Mouse (Mus musculus): ENCODE measurements at regions not wholly inside any gene's neighbourhood (a gene's known extent, or its start where the extent isn't known, plus 50 kb on each side); places are given as distances from the start of the nearest gene placed in this dataset.

- no peak for DNase-seq
Observed at GRCm38 (mm10) chr9:101546213-101546832, 294.7 kb upstream of the Ppp2r3a start.

DNA sequence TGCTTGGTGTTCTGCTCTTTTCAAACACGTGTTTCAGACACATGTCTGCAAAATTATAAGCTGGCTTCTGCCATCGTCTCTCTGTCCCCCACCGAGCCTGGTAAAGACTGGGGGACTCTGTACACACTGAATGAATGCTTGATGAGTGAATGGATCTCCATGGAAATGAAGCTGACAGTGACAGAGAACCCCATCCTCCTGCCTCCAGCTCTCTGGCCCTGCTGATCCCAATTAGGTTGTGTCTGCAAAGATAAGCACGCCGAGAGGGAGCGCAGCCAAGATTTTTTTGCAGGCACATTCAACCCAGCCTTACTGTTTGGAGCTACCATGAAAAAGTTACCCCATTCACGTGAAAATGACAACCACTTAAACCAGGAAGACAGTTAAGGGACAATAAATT, 266.5 kb upstream of the Ppp2r3a start:
- DNase-seq, result no peak

GRCm38 (mm10) chr9:101510807-101511206, 259.2 kb upstream of the Ppp2r3a start:
- no peak for DNase-seq

DNA sequence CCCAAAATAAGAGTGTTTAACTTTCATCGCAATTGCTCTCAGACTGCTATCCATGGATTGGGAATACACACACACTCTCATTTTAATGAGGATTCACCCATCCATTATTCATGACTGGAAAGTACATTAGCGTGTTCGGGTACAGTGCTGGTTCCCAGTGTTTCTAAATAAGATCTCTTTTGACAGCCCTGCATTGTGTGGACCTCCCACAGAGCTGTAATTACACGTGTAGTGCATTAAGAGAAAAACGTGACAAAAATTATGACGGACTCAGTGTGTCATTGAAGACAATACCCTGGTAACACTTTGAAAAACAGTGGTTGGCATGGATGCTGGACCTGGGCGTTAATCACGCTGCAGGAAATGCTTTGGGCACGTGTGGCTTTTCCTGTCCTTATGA, 257.6 kb upstream of the Ppp2r3a start:
- DNase-seq, result no peak

DNA sequence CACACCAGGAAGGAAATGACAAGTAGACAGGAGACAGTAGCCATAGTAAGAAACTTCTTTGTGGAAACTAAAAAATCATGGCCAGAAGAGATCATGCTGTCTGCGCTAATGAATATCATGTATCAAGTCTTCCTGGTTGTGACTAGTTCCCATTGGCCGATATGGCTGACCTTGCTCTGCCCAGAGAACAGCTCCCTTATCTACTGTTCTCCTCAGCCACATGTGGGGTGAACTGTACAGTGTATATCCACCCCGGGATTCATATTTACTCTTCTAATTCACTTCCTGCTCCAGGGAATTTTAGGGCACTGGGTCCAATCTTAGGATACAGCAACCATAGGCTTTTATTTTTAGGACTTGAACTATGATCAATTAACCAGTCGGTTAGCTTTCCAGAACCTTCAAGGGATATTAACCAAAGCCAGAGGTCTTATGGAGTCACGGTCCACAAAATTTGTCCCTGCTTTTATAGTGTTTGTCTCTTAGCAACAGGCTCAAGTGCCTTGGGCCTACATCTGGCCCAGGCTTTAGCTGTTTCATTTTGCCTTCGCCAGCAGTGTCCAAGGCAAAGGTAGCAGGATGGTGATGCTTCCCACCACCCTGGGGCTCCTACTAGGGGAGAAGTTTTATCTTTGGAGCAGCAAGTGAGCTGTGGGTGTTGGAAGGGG, 255.6 kb upstream of the Ppp2r3a start:
- peak; percentile 11 for DNase-seq

DNA sequence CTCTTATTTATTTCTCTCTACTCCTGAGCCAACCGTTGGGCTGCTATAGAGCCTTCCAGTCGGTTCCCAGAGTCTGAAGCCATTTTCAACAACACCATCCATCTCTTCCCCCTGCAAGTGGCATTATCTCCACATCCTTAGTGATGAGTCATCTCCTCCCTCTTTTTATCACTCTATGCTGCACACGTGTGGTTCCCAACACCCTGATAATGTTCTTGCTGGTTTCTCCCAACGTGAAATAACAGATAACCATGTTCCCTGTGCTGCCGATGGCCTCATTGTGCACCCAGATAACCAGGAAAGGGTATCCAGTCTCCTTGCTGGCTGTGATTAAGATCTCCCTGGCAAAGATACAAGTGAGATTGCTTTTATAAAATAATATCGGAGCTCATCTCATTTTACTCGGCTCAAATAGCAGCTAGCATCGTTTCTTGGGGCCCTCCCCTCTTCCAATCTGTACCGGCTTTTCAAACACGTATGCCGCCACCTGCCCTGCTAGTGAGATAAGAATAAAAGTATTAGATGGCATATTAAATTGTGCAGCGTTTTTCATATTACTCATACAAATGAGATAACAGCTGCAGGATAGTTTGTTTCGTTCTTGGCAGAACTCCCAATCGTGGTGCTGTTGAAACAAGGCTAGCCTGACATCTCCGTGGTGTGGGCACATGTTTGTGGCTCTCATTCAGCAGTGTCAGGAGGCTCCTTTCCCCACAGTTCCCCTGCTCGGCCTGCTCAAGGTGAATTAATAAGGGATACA, 250.3 kb upstream of the Ppp2r3a start:
- no peak for DNase-seq

- no peak for DNase-seq
Observed at GRCm38 (mm10) chr9:101501036-101501435, 249.4 kb upstream of the Ppp2r3a start.

GRCm38 (mm10) chr9:101498721-101499120, 247.1 kb upstream of the Ppp2r3a start:
- peak; percentile 6 for DNase-seq

- DNase-seq, result no peak
Observed at GRCm38 (mm10) chr9:101495768-101496167, 244.2 kb upstream of the Ppp2r3a start.

- DNase-seq, result no peak
Observed at GRCm38 (mm10) chr9:101489013-101489412, 237.4 kb upstream of the Ppp2r3a start.

DNA sequence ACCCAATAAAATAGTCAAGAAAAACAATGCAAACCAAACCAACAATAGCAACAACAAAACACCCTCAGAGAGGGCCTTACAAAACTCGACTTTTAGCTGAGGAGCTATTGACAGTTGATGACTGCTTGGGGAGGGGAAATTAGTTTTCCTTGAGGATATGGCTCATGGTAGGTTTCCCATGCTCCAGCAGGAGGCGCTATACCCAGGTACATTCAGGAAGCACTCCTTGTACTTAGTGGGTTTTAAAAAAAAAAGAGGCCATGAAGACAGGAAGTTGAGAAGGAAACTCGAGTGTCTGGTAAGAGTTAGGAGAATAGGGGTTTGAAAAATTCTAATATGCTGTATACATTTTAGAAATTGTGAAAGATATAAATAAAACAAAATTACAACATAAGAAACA, 224.6 kb upstream of the Ppp2r3a start:
- DNase-seq, result no peak

DNA sequence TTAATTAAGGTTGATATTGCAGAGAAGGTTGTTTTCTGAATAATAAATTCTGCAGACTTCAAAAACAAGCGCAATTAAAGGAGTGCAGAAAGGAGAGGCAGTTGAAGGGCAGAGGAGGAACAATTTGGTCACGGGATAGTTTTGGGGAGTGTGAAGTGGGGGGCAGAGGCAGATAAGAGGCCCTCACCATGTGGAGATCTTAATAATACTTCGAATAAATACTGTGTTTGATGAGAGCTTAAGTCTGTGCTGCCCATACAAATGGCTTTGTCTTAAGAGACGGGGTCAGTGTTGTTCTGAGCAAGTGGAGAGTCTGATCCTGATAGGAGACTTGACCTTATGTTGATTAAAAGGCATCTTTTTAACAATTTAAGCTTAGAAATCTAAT, 221.5 kb upstream of the Ppp2r3a start:
- no peak for DNase-seq

- DNase-seq, result no peak
Observed at GRCm38 (mm10) chr9:101472101-101473073, 220.8 kb upstream of the Ppp2r3a start.

GRCm38 (mm10) chr9:101471665-101472064, 220.1 kb upstream of the Ppp2r3a start:
- no peak for DNase-seq

DNA sequence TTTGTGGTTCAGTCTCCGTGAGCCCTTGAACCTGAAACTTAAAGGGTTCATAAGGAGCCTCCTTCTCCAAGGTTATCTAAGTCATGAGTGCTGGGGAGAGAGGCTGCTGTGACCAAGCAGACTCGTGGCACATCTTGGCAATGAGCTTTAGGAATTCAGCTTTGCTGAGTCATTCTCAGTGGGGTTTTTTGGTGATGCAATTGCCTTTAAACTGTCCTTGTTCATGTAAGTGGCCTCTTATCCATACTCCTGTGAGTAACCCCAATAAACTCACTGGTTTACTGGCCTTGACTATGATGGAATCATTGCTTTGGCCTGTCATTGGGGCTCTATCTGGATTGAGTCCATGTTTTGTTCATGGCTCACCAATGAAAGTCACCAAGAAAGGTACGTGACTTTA, 218.2 kb upstream of the Ppp2r3a start:
- no peak for DNase-seq

DNA sequence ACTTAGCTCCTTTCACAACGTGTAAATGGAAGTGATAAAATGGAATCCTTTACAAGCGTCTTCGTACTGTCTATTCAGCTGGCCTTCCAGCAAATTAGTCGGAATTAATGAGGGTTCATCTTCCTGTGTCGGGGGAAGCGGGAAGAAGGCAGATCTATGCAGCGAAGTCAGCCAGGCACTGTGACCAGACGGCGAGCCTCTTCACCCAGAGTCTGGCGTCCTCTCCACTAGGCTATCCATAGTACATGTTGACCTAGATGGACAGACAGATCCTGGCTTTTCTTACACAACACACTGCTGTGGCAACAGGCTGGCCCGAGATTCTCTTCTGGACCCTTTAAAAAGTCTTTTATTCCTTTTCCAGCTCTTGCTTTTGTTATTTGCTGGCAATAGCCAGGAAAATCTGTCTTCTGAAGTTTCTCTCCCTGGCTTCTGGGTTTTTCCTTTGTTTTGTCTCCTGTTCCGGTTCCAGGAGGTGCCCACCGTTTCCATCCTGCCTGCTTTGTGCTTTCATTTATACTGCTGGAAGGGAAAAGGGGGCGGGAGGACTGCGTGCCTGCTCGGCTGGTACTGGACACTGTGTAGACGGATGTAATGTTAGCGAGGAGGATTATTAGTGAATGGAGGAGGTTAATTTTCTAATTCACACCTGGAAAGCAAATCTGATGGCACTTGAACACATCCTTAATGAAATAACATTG, 213.3 kb upstream of the Ppp2r3a start:
- no peak for DNase-seq

- DNase-seq, result no peak
Observed at GRCm38 (mm10) chr9:101458947-101459627, 207.5 kb upstream of the Ppp2r3a start.

GRCm38 (mm10) chr9:101458306-101458946, 206.8 kb upstream of the Ppp2r3a start:
- DNase-seq, result no peak

DNA sequence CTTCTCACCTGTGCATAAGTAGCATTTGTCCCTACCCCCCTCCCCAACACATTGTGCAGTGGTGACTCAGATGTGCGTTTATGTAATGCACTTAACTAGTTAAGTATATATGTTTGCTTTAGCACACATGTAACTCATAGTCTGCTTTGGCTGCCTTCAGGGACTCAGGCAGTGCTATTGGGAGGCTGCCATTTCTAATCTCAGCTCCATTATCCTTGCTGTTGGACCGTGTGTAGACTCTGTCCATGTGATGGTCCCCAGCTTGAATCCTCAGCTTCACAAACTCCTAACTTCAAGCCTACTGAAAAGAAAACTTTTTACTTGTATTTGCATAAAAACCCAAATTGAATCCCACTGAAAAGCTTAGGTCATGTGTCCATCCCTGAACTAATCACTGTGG, 194.7 kb upstream of the Ppp2r3a start:
- no peak for DNase-seq

DNA sequence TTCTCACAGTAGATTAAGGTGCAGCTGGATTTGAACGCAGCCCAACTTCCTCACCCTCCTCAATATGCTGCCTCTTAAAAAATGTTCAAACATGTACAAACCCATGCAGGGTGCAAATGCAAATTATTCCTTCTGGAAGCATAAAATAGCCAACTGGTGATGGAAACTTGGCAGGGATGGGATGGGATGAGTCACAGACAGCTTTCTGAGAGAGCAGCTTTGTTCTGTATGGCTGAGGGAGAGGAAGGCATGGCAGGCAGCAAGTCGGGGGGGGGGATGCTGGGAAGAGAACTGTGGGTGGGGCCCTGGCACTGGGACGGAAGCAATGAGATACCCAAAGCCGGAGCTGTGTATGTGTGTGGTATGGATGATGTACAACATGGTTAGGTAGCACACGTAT, 194.2 kb upstream of the Ppp2r3a start:
- no peak for DNase-seq

DNA sequence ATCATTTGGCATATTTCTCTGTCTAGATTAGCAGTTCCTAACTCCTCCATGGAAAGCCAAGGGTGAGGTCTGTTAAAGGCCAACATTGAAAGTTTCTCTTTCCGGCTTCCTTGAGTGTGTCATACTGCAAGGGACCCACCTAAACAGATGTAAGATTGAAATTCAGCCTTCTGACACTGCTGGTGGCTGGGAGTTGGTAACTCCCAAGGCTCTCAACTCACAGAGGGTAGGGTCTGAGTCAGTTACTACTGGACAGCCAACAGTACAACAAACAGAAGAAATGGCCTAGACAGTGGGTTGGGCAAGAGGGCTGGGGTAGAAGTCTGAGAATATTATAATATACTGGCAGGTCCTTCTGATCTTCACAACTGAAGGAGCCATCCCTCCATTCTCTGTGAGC, 193.7 kb upstream of the Ppp2r3a start:
- DNase-seq, result no peak

Data from kidney, adult 18-20 months (tissue).